Mouse (Mus musculus) testis, adult 2 months (tissue): ENCODE results near the gene Man1c1.

Source experiments
- CTCF ChIP-seq: fragments of 200-500 bp; IDR thresholded peaks from 2 replicates; pipeline ENCODE4 v1.5.1; 2012; ENCODE audit warnings: low read depth, mild to moderate bottlenecking, inconsistent platforms, low read length, moderate library complexity; ENCODE audit not compliant: control insufficient read depth, insufficient read depth, insufficient replicate concordance
- POLR2A ChIP-seq: fragments of 200-500 bp; IDR thresholded peaks from 2 replicates; pipeline ENCODE4 v1.6.1; 2012; ENCODE audit warnings: low read depth, mild to moderate bottlenecking, inconsistent platforms, low read length, moderate library complexity; ENCODE audit not compliant: control insufficient read depth

GRCm38 (mm10) chr4:134631471-134632130 is 72.5 kb downstream of the Man1c1 start:
- no peak for TF ChIP-seq POLR2A
- TF ChIP-seq CTCF: no peak
